Mouse (Mus musculus) forebrain, embryonic 13.5 days (tissue): Measurements from ENCODE around the gene Birc6. TPM values are rescaled to one million over a fixed set of nuclear protein-coding genes. Genes with fewer than 3 reads are reported as not detected.

Experiments
- ATAC-seq: fragments of 200-750 bp; cut with Nextera tagmentation; 2 replicates; pipeline ENCODE4 v1.8.0; 2017
- H3K27ac ChIP-seq: fragments of 300-500 bp; sonication (generic); 2 replicates; pipeline ENCODE4 v1.5.1; 2015; ENCODE audit warnings: inconsistent platforms, mild to moderate bottlenecking, moderate library complexity
- H3K27me3 ChIP-seq: fragments of 300-500 bp; sonication (generic); 2 replicates; pipeline ENCODE4 v1.6.1; 2015; ENCODE audit warnings: mild to moderate bottlenecking, inconsistent platforms
- H3K36me3 ChIP-seq: fragments of 300-500 bp; sonication (generic); 2 replicates; pipeline ENCODE4 v1.6.1; 2015; ENCODE audit warnings: mild to moderate bottlenecking, inconsistent platforms; ENCODE audit not compliant: poor library complexity, severe bottlenecking
- H3K4me1 ChIP-seq: fragments of 300-500 bp; sonication (generic); 2 replicates; pipeline ENCODE4 v1.6.1; 2015; ENCODE audit warnings: inconsistent platforms
- H3K4me2 ChIP-seq: fragments of 300-500 bp; sonication (generic); 2 replicates; pipeline ENCODE4 v1.6.1; 2015; ENCODE audit warnings: inconsistent platforms, mild to moderate bottlenecking, moderate library complexity
- H3K4me3 ChIP-seq: fragments of 300-500 bp; sonication (generic); 2 replicates; pipeline ENCODE4 v1.5.1; 2015; ENCODE audit warnings: mild to moderate bottlenecking, inconsistent platforms
- H3K9ac ChIP-seq: fragments of 300-500 bp; sonication (generic); 2 replicates; pipeline ENCODE4 v1.6.1; 2015; ENCODE audit warnings: mild to moderate bottlenecking, inconsistent platforms
- H3K9me3 ChIP-seq: fragments of 300-500 bp; sonication (generic); replicated peaks from 2 replicates; pipeline ENCODE4 v1.6.1; 2016; ENCODE audit warnings: inconsistent platforms
- WGBS: fragments of 180-500 bp; shearing (Covaris S2); methylation state at CpG from one replicate; pipeline ENCODE4 v1.1.7; 2015; 5-methylcytosine and 5-hydroxymethylcytosine counted together
- polyA plus RNA-seq: library from polyadenylated mRNA; unstranded; fragments of >200 nt; fragmentation: Nextera tagmentation; extraction: Ambion mirVana; gene quantifications from 2 replicates; pipeline ENCODE4 v1.2.1, GENCODE M21; 2015

The Birc6 gene
- polyA plus RNA-seq, 1 experiment from 2014 or later, result 105 TPM

DNA sequence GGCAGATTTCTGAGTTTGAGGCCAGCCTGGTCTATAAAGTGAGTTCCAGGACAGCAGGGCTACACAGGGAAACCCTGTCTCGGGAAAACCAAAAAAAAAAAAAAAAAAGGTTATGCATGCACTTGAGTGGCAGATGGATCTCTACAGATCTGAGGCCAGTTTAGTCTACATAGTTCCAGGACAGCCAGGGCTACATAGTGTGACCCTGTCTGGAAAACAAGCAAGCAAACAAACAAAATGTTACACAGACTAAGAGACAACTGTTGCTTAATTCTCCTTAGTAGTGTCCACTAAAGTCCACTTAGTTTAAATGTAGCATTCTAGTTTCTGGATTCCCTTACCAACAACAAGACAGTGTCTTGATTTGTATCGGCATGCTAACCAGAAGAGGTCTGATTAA lies 2.0 kb upstream of the Birc6 start:
- Histone ChIP-seq H3K9me3 (no peaks in the 10 kb centered on the region), H3K36me3 (no peaks in the 10 kb centered on the region), H3K27me3 (no peaks in the 10 kb centered on the region), H3K4me1 (peaks cover 28% of the 10 kb centered on the region), H3K9ac (no peak overlapping the region), H3K27ac (no peak overlapping the region), H3K4me2 (no peak overlapping the region), H3K4me3 (no peak overlapping the region)
- 88% methylated on average over 2 of the region's 2 CpGs for WGBS
- ATAC-seq, result no peak

GRCm38 (mm10) chr17:74526806-74527653 lies 1.1 kb upstream of the Birc6 start:
- H3K9ac ChIP-seq, result peak overlapping the region; percentile 75
- no peak for ATAC-seq
- 80% methylated on average over 9 of the region's 9 CpGs for WGBS

DNA sequence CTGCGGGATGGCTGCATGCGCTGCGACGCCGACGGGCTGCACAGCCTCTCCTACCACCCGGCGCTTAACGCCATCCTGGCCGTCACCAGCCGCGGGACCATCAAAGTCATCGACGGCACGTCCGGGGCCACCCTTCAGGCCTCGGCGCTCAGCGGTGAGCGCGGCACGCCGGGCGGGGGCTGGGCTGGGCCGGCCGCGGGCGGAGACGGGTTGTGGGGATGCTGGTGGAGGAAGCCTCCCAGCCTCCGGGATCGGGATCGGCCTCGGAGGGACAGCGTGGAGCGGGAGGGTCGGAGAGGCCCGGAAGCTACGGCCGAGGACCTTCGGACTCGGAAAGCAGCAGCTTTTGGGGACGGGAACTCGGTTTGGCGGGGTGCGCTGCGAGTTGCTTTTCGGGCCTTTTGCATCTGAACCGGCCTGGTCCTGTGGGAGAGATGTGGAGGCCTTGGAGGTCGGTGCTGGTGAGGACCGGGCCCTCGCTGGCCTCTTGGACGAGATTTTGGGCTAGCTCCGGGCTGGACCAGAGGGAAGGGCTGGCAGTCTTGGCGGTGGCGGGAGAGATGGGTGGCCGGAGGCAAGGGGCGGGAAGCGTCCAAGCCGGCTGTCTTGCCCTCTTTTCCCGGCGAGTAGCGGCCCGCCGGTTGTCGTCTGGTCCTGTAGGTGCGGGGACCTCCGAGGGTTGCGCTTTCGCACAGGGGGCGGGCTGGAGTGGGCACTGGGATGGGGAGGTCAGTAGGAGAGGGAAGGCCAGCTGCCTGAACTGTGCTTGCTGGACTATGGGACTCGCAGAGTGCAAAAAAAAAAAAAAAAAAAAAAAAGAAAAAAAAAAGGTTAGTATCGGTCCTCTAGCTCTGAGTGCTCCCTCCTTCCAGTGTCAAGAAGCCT lies 795 bp downstream of the Birc6 start:
- H3K27me3 ChIP-seq, result no peaks in the 10 kb centered on the region
- H3K4me2 ChIP-seq, result peak overlapping the region; percentile 86
- H3K4me3 ChIP-seq, result peak overlapping the region; percentile 66
- H3K36me3 ChIP-seq, result no peaks in the 10 kb centered on the region
- peak; percentile 63 for ATAC-seq
- H3K27ac ChIP-seq, result peak overlapping the region; percentile 97
- peaks cover 31% of the 10 kb centered on the region for H3K4me1 ChIP-seq
- H3K9ac ChIP-seq, result peak overlapping the region; percentile 86
- under 1% methylated on average over 72 of the region's 72 CpGs for WGBS
- H3K9me3 ChIP-seq, result no peaks in the 10 kb centered on the region

More at GRCm38 (mm10) chr17:74526806-74527653, 1.1 kb upstream of the Birc6 start:
- Histone ChIP-seq H3K36me3 (no peaks in the 10 kb centered on the region), H3K27me3 (no peaks in the 10 kb centered on the region), H3K4me1 (peaks cover 31% of the 10 kb centered on the region), H3K4me2 (peak overlapping the region; percentile 67), H3K27ac (peak overlapping the region; percentile 94), H3K9me3 (no peaks in the 10 kb centered on the region), H3K4me3 (peak overlapping the region; percentile 66)

GRCm38 (mm10) chr17:74529533-74529824 lies 1.4 kb downstream of the Birc6 start:
- ATAC-seq, result no peak
- Histone ChIP-seq H3K36me3 (no peaks in the 10 kb centered on the region), H3K27me3 (no peaks in the 10 kb centered on the region), H3K4me1 (peaks cover 31% of the 10 kb centered on the region), H3K4me2 (peak overlapping the region; percentile 86), H3K9me3 (no peaks in the 10 kb centered on the region), H3K27ac (no peak overlapping the region), H3K4me3 (peak overlapping the region; percentile 66), H3K9ac (peak overlapping the region; percentile 86)
- 18% methylated on average over 3 of the region's 3 CpGs for WGBS

DNA sequence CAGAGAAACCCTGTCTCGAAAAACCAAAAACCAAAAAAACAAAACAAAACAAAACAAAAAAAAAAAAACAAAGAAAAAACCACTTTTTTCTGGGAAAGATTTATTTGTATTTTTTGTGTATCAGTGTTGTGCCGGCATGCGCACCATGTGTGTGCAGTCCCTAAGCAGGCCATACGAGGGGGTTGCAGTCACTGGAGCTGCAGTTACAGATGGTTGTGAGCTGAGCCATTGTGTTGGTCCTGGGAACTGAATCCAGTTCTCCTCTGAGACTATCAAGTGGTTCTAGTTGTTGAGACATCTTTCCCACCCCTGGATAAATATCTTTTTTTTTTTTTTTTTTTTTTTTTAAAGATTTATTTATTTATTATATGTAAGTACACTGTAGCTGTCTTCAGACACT lies 6.9 kb downstream of the Birc6 start:
- Histone ChIP-seq H3K4me2 (no peak overlapping the region), H3K36me3 (no peaks in the 10 kb centered on the region), H3K9me3 (no peaks in the 10 kb centered on the region), H3K9ac (no peak overlapping the region), H3K27me3 (no peaks in the 10 kb centered on the region), H3K4me1 (peaks cover 14% of the 10 kb centered on the region), H3K4me3 (no peak overlapping the region), H3K27ac (no peak overlapping the region)
- WGBS, result 97% methylated on average over 4 of the region's 4 CpGs
- no peak for ATAC-seq

DNA sequence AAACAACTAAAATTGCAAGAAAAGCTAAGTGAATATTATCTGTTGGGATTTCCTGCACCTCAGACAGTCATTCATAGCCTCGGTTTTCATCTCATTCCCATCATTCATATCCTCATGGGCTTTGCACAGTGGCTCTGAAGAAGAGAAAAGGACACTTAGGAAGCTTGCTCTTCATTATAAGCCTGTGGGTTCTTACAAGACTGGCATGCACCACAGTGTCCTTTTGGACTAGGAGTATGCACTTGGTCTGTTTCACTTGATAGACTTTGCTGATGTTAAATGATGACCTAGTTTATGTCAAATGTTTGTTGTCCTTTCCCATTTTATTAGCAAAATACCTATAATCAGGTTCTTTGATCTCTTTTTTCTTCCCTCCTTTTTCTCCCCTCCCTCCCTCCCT lies 9.4 kb downstream of the Birc6 start:
- ATAC-seq, result no peak
- Histone ChIP-seq H3K27ac (no peak overlapping the region), H3K4me1 (no peaks in the 10 kb centered on the region), H3K9ac (no peak overlapping the region), H3K4me2 (no peak overlapping the region), H3K4me3 (no peak overlapping the region), H3K36me3 (no peaks in the 10 kb centered on the region), H3K9me3 (no peaks in the 10 kb centered on the region), H3K27me3 (no peaks in the 10 kb centered on the region)
- WGBS, result 86% methylated on average over 1 of the region's 1 CpGs

DNA sequence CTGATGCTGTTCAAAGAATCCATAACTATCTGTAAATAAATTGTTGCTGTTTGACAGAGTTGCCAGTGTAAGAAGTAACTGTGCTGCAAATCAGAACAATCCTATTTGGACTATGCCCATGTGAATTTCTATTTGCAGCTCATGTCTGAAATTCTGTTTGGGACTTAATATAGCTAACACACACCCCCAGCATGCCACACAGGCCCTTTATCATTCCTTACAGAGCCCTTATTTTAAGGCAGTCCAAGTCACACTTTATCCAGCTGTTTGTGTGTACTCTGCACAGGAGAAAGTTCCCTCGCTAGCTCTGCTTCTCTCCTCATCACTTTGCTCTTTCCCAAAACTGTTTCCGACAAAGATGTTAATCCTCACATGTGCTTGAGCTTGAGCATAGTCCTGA lies 15.5 kb downstream of the Birc6 start:
- 95% methylated on average over 2 of the region's 2 CpGs for WGBS
- H3K4me3 ChIP-seq, result no peak overlapping the region
- no peak overlapping the region for H3K27ac ChIP-seq
- H3K9ac ChIP-seq, result no peak overlapping the region
- H3K4me1 ChIP-seq, result no peaks in the 10 kb centered on the region
- H3K36me3 ChIP-seq, result peaks cover 31% of the 10 kb centered on the region
- no peak for ATAC-seq
- no peaks in the 10 kb centered on the region for H3K9me3 ChIP-seq
- no peaks in the 10 kb centered on the region for H3K27me3 ChIP-seq
- H3K4me2 ChIP-seq, result no peak overlapping the region

GRCm38 (mm10) chr17:74554118-74554517 lies 26.0 kb downstream of the Birc6 start:
- ATAC-seq, result no peak
- Histone ChIP-seq H3K9me3 (no peaks in the 10 kb centered on the region), H3K4me3 (no peak overlapping the region), H3K27ac (no peak overlapping the region), H3K9ac (no peak overlapping the region), H3K4me2 (no peak overlapping the region), H3K27me3 (no peaks in the 10 kb centered on the region), H3K4me1 (no peaks in the 10 kb centered on the region), H3K36me3 (peaks cover 29% of the 10 kb centered on the region)
- WGBS, result 85% methylated on average over 5 of the region's 5 CpGs

GRCm38 (mm10) chr17:74559891-74560290 lies 31.8 kb downstream of the Birc6 start:
- Histone ChIP-seq H3K9me3 (no peaks in the 10 kb centered on the region), H3K4me3 (no peak overlapping the region), H3K9ac (no peak overlapping the region), H3K27me3 (no peaks in the 10 kb centered on the region), H3K4me1 (no peaks in the 10 kb centered on the region), H3K4me2 (no peak overlapping the region), H3K27ac (no peak overlapping the region), H3K36me3 (peaks cover 21% of the 10 kb centered on the region)
- ATAC-seq, result no peak
- WGBS, result 92% methylated on average over 11 of the region's 11 CpGs

- H3K9me3 ChIP-seq, result no peaks in the 10 kb centered on the region
- ATAC-seq, result no peak
- H3K27ac ChIP-seq, result no peak overlapping the region
- H3K4me1 ChIP-seq, result no peaks in the 10 kb centered on the region
- no peak overlapping the region for H3K4me2 ChIP-seq
- H3K27me3 ChIP-seq, result no peaks in the 10 kb centered on the region
- no peak overlapping the region for H3K4me3 ChIP-seq
- H3K9ac ChIP-seq, result no peak overlapping the region
- H3K36me3 ChIP-seq, result peaks cover 41% of the 10 kb centered on the region
Measured at GRCm38 (mm10) chr17:74564151-74564550, 36.1 kb downstream of the Birc6 start.

DNA sequence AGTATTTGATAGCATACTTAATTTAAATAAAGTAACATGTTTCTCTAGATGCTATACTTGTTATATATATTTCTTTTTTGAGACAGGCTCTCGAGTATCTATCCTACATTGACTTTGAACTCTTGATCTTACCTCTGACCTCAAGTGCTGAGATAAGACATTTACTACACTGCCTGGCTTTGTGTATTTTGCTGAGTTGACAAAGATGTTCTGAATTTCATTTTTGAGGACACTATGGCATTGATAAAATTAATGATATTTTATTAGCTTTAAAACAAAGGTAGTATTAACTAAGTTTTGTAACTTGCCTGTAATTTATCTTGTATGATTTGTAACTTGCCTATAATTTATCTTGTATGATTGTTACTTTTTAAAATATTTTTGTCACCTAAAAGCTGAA lies 41.1 kb downstream of the Birc6 start:
- Histone ChIP-seq H3K36me3 (peaks cover 36% of the 10 kb centered on the region), H3K4me1 (no peaks in the 10 kb centered on the region), H3K27ac (no peak overlapping the region), H3K27me3 (no peaks in the 10 kb centered on the region), H3K9me3 (no peaks in the 10 kb centered on the region), H3K4me3 (no peak overlapping the region), H3K9ac (no peak overlapping the region), H3K4me2 (no peak overlapping the region)
- no peak for ATAC-seq
- WGBS, result 86% methylated on average over 1 of the region's 1 CpGs

- no peak for ATAC-seq
- Histone ChIP-seq H3K36me3 (peaks cover 39% of the 10 kb centered on the region), H3K27me3 (no peaks in the 10 kb centered on the region), H3K27ac (no peak overlapping the region), H3K9me3 (no peaks in the 10 kb centered on the region), H3K4me2 (no peak overlapping the region), H3K9ac (no peak overlapping the region), H3K4me1 (no peaks in the 10 kb centered on the region), H3K4me3 (no peak overlapping the region)
- 90% methylated on average over 1 of the region's 1 CpGs for WGBS
Measured at GRCm38 (mm10) chr17:74570585-74570984, 42.5 kb downstream of the Birc6 start.
